Mouse (Mus musculus) limb, embryonic 13.5 days (tissue): ENCODE measurements around the gene Tnfsf8. TPM values are rescaled to one million over a fixed set of nuclear protein-coding genes. Genes with fewer than 3 reads are reported as not detected.

Experiments
- ATAC-seq: fragments of 200-750 bp; cut with Nextera tagmentation; 2 replicates; pipeline ENCODE4 v1.8.0; 2017; ENCODE audit warnings: low read depth, moderate number of reproducible peaks, moderate TSS enrichment; ENCODE audit not compliant: low FRiP score
- H3K27ac ChIP-seq: fragments of 300-500 bp; sonication (generic); 2 replicates; pipeline ENCODE4 v1.5.1; 2015; ENCODE audit warnings: inconsistent platforms, mild to moderate bottlenecking, moderate library complexity
- H3K27me3 ChIP-seq: fragments of 300-500 bp; sonication (generic); 2 replicates; pipeline ENCODE4 v1.6.1; 2015; ENCODE audit warnings: mild to moderate bottlenecking, inconsistent platforms
- H3K36me3 ChIP-seq: fragments of 300-500 bp; sonication (generic); 2 replicates; pipeline ENCODE4 v1.6.1; 2015; ENCODE audit warnings: inconsistent platforms, mild to moderate bottlenecking, moderate library complexity
- H3K4me1 ChIP-seq: fragments of 300-500 bp; sonication (generic); 2 replicates; pipeline ENCODE4 v1.6.1; 2015; ENCODE audit warnings: inconsistent platforms
- H3K4me2 ChIP-seq: fragments of 300-500 bp; sonication (generic); replicated peaks from 2 replicates; pipeline ENCODE4 v1.6.1; 2015; ENCODE audit warnings: inconsistent platforms, mild to moderate bottlenecking, moderate library complexity
- H3K4me3 ChIP-seq: fragments of 300-500 bp; sonication (generic); 2 replicates; pipeline ENCODE4 v1.5.1; 2015; ENCODE audit warnings: moderate library complexity, mild to moderate bottlenecking, inconsistent platforms
- H3K9ac ChIP-seq: fragments of 300-500 bp; sonication (generic); 2 replicates; pipeline ENCODE4 v1.6.1; 2015; ENCODE audit warnings: mild to moderate bottlenecking, inconsistent platforms
- H3K9me3 ChIP-seq: fragments of 300-500 bp; sonication (generic); 2 replicates; pipeline ENCODE4 v1.6.1; 2016; ENCODE audit warnings: inconsistent platforms
- WGBS: fragments of 180-500 bp; shearing (Covaris S2); methylation state at CpG from one replicate; pipeline ENCODE4 v1.1.7; 2015; 5-methylcytosine and 5-hydroxymethylcytosine counted together
- polyA plus RNA-seq: library from polyadenylated mRNA; unstranded; fragments of >200 nt; fragmentation: Nextera tagmentation; extraction: Ambion mirVana; gene quantifications from 2 replicates; pipeline ENCODE4 v1.2.1, GENCODE M21; 2015

Tnfsf8 gene
- polyA plus RNA-seq, 1 experiment from 2014 or later, result not detected

DNA sequence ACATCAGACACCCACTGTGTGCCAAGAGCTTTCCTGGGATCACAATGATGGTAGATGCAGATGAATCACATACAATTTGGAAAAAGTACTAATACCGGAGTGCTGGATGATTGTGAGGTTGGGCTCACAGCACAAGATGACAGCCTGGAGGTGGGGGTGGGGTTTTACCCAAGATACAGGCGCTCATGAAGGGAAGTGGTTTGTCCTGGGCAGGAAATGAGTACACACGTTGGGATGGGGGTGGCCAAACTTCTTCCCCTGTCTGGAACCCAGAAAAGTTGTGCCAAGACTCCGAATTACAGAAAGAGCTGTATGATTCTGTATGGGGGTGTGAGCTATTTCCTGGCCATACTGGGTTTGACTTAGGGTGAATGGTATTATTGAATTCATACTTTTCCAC lies 38.0 kb downstream of the Tnfsf8 start:
- H3K9ac ChIP-seq, result no peak overlapping the region
- H3K27ac ChIP-seq, result no peak overlapping the region
- WGBS, result 79% methylated on average over 4 of the region's 4 CpGs
- H3K27me3 ChIP-seq, result no peaks in the 10 kb centered on the region
- no peak overlapping the region for H3K4me2 ChIP-seq
- H3K9me3 ChIP-seq, result no peaks in the 10 kb centered on the region
- H3K4me1 ChIP-seq, result no peaks in the 10 kb centered on the region
- no peak for ATAC-seq
- no peak overlapping the region for H3K4me3 ChIP-seq
- H3K36me3 ChIP-seq, result no peaks in the 10 kb centered on the region

DNA sequence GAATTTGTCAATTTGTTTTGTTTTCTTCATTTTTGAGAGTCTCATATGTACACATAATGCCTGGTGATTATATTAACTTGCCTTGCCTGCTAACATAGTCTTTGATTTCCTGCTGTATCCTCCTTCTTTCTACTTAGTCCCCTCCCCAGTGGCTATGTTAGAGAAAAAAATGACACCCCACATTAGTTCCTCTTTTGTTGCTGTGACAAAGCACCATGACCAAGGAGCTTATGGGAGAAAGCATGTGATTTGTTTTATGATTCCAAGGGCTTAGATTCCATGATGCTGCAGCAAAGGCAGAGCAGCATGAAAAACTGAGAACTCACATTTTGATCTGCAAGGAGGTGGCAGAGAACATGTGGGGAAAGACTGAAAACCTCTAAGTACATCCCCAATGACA lies 43.6 kb downstream of the Tnfsf8 start:
- Histone ChIP-seq H3K4me1 (no peaks in the 10 kb centered on the region), H3K9ac (no peak overlapping the region), H3K27ac (no peak overlapping the region), H3K4me3 (no peak overlapping the region), H3K4me2 (no peak overlapping the region), H3K27me3 (no peaks in the 10 kb centered on the region), H3K36me3 (no peaks in the 10 kb centered on the region), H3K9me3 (no peaks in the 10 kb centered on the region)
- ATAC-seq, result no peak

GRCm38 (mm10) chr4:63815668-63816067 lies 45.5 kb downstream of the Tnfsf8 start:
- H3K9me3 ChIP-seq, result no peaks in the 10 kb centered on the region
- 87% methylated on average over 2 of the region's 2 CpGs for WGBS
- H3K9ac ChIP-seq, result no peak overlapping the region
- ATAC-seq, result no peak
- H3K27me3 ChIP-seq, result no peaks in the 10 kb centered on the region
- H3K4me3 ChIP-seq, result no peak overlapping the region
- no peaks in the 10 kb centered on the region for H3K4me1 ChIP-seq
- H3K27ac ChIP-seq, result no peak overlapping the region
- H3K4me2 ChIP-seq, result no peak overlapping the region
- H3K36me3 ChIP-seq, result no peaks in the 10 kb centered on the region

DNA sequence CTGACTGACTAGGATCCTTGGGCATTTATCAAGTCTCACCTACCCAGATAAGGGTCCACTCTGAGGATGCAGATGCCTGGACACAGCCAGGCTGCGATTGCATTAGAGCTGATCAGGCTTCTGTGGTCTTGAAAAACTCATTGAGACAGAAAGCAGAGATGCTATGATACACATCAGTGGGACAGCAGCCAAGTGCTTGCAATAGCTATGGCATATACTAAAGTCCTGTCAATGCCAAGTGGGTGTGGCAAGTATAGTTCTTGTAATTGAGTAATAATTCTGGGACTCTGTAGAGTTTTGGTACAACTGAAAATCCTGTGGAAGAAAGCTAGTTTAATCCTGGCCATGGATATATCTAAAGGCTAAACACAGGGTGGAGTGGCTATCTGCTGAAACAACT lies 63.1 kb downstream of the Tnfsf8 start:
- Histone ChIP-seq H3K4me2 (no peak overlapping the region), H3K4me1 (no peaks in the 10 kb centered on the region), H3K9me3 (no peaks in the 10 kb centered on the region), H3K27me3 (no peaks in the 10 kb centered on the region), H3K36me3 (no peaks in the 10 kb centered on the region), H3K9ac (no peak overlapping the region), H3K4me3 (no peak overlapping the region), H3K27ac (no peak overlapping the region)
- WGBS, result 87% methylated on average over 1 of the region's 1 CpGs
- ATAC-seq, result no peak

GRCm38 (mm10) chr4:63796527-63796926 lies 64.6 kb downstream of the Tnfsf8 start:
- H3K9me3 ChIP-seq, result no peaks in the 10 kb centered on the region
- ATAC-seq, result no peak
- H3K27ac ChIP-seq, result no peak overlapping the region
- H3K4me2 ChIP-seq, result no peak overlapping the region
- H3K4me3 ChIP-seq, result no peak overlapping the region
- H3K4me1 ChIP-seq, result no peaks in the 10 kb centered on the region
- 89% methylated on average over 1 of the region's 1 CpGs for WGBS
- H3K27me3 ChIP-seq, result no peaks in the 10 kb centered on the region
- no peaks in the 10 kb centered on the region for H3K36me3 ChIP-seq
- no peak overlapping the region for H3K9ac ChIP-seq

DNA sequence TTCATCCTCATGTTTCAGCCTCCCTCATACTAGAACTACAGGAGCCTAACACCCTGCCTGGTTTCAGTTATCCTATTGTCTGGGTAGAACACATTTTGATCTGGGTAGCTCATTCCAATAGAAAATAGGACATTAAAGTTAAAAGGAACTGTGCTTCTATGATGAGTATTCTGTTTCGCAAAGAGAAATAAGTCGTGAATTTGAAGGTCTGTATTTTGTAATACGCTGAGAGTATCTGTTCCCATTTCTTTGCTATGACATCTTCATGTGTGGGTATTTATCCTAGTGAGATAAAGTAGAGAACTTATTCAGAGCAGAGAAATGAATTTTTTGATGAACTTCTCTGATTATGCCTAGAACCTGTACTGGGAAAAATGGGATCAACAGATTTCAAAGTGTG lies 68.8 kb downstream of the Tnfsf8 start:
- 91% methylated on average over 3 of the region's 3 CpGs for WGBS
- no peaks in the 10 kb centered on the region for H3K4me1 ChIP-seq
- no peak for ATAC-seq
- H3K9me3 ChIP-seq, result no peaks in the 10 kb centered on the region
- no peaks in the 10 kb centered on the region for H3K36me3 ChIP-seq
- no peak overlapping the region for H3K27ac ChIP-seq
- H3K9ac ChIP-seq, result no peak overlapping the region
- H3K4me2 ChIP-seq, result no peak overlapping the region
- no peak overlapping the region for H3K4me3 ChIP-seq
- no peaks in the 10 kb centered on the region for H3K27me3 ChIP-seq

DNA sequence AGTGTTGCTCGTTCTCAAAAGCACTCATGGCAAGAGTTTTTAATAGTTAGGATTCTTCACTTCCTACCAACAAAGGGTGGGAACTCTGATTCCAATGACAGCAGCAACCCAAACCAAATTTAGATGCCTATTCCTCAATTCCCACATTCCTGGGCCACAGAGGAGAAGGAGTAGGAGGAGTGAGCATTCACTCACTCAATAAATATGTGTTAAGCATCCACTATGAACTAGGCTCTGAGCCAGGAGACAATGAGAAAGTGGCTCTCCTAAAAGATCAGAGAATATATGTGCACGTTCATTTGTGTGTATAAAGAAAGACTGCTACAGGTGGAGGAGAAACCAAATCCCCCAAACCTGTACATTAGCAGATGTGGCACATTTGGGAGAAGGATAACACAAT lies 75.7 kb downstream of the Tnfsf8 start:
- Histone ChIP-seq H3K4me3 (no peak overlapping the region), H3K4me1 (no peaks in the 10 kb centered on the region), H3K27ac (no peak overlapping the region), H3K36me3 (no peaks in the 10 kb centered on the region), H3K4me2 (no peak overlapping the region), H3K9me3 (no peaks in the 10 kb centered on the region), H3K27me3 (no peaks in the 10 kb centered on the region), H3K9ac (no peak overlapping the region)
- ATAC-seq, result no peak
- 82% methylated on average over 2 of the region's 2 CpGs for WGBS

DNA sequence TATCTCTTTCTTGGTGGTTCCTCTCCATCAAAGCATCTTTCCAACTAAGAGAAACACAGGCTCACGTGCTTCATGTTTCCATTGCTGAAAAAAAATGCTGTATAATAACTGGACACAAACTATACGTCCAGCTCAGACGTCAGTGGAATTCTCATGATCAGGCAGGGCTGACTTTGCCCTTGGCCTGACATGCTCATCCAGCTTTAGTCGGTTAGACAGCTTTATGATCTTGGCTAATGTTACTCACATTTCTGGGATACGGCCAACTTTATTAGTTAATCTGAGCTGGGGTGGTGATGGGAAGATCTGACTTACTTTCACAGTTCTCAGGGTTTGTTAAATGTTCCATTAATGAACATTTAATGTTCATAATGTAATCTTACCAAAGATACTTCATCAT lies 77.3 kb downstream of the Tnfsf8 start:
- 60% methylated on average over 5 of the region's 5 CpGs for WGBS
- H3K27ac ChIP-seq, result no peak overlapping the region
- no peak for ATAC-seq

DNA sequence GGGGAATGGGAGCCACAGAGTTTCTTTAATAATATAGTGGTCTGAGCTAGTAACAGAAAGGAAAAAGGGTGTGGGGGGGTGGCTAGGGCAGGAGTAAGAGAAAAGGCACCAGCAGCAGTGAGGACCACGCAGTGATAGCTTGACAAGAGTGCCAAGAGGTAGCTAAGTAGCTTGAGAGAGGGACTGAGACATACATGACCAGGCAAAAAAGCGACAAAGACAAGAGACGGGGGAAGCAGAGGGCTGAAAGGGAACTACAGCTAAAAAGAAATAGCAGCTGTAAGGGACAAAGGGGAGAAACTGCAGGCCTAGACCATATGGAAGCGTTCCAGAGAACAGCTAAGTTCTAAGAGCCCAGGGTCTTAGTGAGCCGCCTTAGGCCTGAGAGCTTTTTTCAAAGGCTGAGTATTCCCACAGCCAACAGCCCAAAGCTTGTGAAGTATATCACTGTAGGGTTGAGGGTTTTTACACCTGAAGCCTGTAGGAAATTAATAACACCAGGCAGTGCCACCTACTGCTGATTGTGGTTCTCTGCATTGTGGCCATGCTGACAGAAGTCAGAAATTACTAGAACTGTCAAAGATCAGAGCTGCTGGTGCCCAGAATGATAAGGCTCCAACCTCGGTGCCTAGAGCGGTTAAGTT lies 78.1 kb downstream of the Tnfsf8 start:
- Histone ChIP-seq H3K27me3 (no peaks in the 10 kb centered on the region), H3K4me3 (no peak overlapping the region), H3K4me1 (no peaks in the 10 kb centered on the region), H3K27ac (no peak overlapping the region), H3K4me2 (no peak overlapping the region), H3K9me3 (no peaks in the 10 kb centered on the region), H3K9ac (no peak overlapping the region), H3K36me3 (no peaks in the 10 kb centered on the region)
- no peak for ATAC-seq
- WGBS, result 76% methylated on average over 7 of the region's 7 CpGs

More for the DNA sequence above, 77.3 kb downstream of the Tnfsf8 start:
- H3K36me3 ChIP-seq, result no peaks in the 10 kb centered on the region
- no peak overlapping the region for H3K4me3 ChIP-seq
- no peak overlapping the region for H3K9ac ChIP-seq
- no peaks in the 10 kb centered on the region for H3K9me3 ChIP-seq
- H3K4me2 ChIP-seq, result no peak overlapping the region
- H3K4me1 ChIP-seq, result no peaks in the 10 kb centered on the region
- H3K27me3 ChIP-seq, result no peaks in the 10 kb centered on the region

Other genes starting within 250 kb of the Tnfsf8 start
- gene Tex48, start 238.9 kb downstream of the Tnfsf8 start, polyA plus RNA-seq, result not detected in 2 replicates
- not detected in 2 replicates for gene Gm11214, start 198.0 kb downstream of the Tnfsf8 start, polyA plus RNA-seq
- gene Tnfsf15, start 116.2 kb downstream of the Tnfsf8 start, polyA plus RNA-seq, result 0.08 and 0.15 TPM in 2 replicates
- 51.8 and 65.4 TPM in 2 replicates for gene Tnc, start 185.7 kb upstream of the Tnfsf8 start, polyA plus RNA-seq